Mouse (Mus musculus) kidney, postnatal 0 days (tissue): ENCODE results near the gene Bdh1. TPM values are rescaled to one million over a fixed set of nuclear protein-coding genes. Genes with fewer than 3 reads are reported as not detected.

ENCODE experiments used
- ATAC-seq: fragments of 200-750 bp; cut with Nextera tagmentation; replicated peaks from 2 replicates; pipeline ENCODE4 v1.8.0; 2017; ENCODE audit warnings: low read depth, moderate number of reproducible peaks, moderate TSS enrichment, moderate library complexity; ENCODE audit not compliant: low FRiP score
- DNase-seq: peaks from one replicate; pipeline ENCODE4 v3.0.0-alpha.2; 2016; ENCODE audit warnings: low spot score
- H3K27ac ChIP-seq: fragments of 300-500 bp; sonication (generic); 2 replicates; pipeline ENCODE4 v1.5.1; 2014; ENCODE audit warnings: mild to moderate bottlenecking
- H3K27me3 ChIP-seq: fragments of 300-500 bp; sonication (generic); 2 replicates; pipeline ENCODE4 v1.6.1; 2014; ENCODE audit warnings: low read length, mixed read lengths; ENCODE audit not compliant: insufficient read depth
- H3K36me3 ChIP-seq: fragments of 300-500 bp; sonication (generic); 2 replicates; pipeline ENCODE4 v1.6.1; 2014; ENCODE audit warnings: low read length, mixed read lengths; ENCODE audit not compliant: insufficient read depth
- H3K4me1 ChIP-seq: fragments of 300-500 bp; sonication (generic); replicated peaks from 2 replicates; pipeline ENCODE4 v1.6.1; 2014; ENCODE audit warnings: antibody characterized with exemption, low read length, mixed read lengths; ENCODE audit not compliant: insufficient read depth
- H3K4me2 ChIP-seq: fragments of 300-500 bp; sonication (generic); 2 replicates; pipeline ENCODE4 v1.6.1; 2014; ENCODE audit warnings: mild to moderate bottlenecking, low read length, moderate library complexity, mixed read lengths
- H3K4me3 ChIP-seq: fragments of 300-500 bp; sonication (generic); replicated peaks from 2 replicates; pipeline ENCODE4 v1.5.1; 2014; ENCODE audit warnings: low read depth, low read length
- H3K9ac ChIP-seq: fragments of 300-500 bp; sonication (generic); 2 replicates; pipeline ENCODE4 v1.6.1; 2014; ENCODE audit warnings: low read depth, low read length
- H3K9me3 ChIP-seq: fragments of 300-500 bp; sonication (generic); replicated peaks from 2 replicates; pipeline ENCODE4 v1.6.1; 2016; ENCODE audit warnings: low read length, inconsistent platforms, mixed read lengths
- CTCF ChIP-seq: IDR thresholded peaks from 2 replicates; pipeline ENCODE4 v1.5.1; 2016; ENCODE audit warnings: antibody characterized with exemption, low read depth, mild to moderate bottlenecking, moderate library complexity
- WGBS: fragments of 180-500 bp; shearing (Covaris S2); extraction: QIAGEN DNeasy Blood & Tissue Kit; methylation state at CpG from one replicate; pipeline ENCODE4 v1.1.7; 2014; 5-methylcytosine and 5-hydroxymethylcytosine counted together
- polyA plus RNA-seq: library from polyadenylated mRNA; unstranded; fragments of >200 nt; fragmentation: Nextera tagmentation; extraction: Ambion mirVana; gene quantifications from 2 replicates; pipeline ENCODE4 v1.2.1, GENCODE M21; 2015

Gene Bdh1
- polyA plus RNA-seq, 1 experiment from 2014 or later, result 88.8 TPM

GRCm38 (mm10) chr16:31507794-31508526, 85.9 kb downstream of the Bdh1 start:
- Histone ChIP-seq H3K9ac (no peak overlapping the region), H3K36me3 (no peaks in the 10 kb centered on the region), H3K9me3 (no peaks in the 10 kb centered on the region), H3K4me1 (0 out of 2 replicates have a peak, but pooled peaks cover 14% of the 10 kb centered on the region), H3K4me2 (no peak overlapping the region; the same call in 1 of the 2 replicates), H3K27ac (peak overlapping the region; percentile 86; the same call in 1 of the 2 replicates), H3K27me3 (no peaks in the 10 kb centered on the region), H3K4me3 (no peak overlapping the region)
- no peak for TF ChIP-seq CTCF
- DNase-seq (peak; percentile 53), ATAC-seq (peak; percentile 30; the same call in 1 of the 2 replicates)
- 37% methylated on average over 14 of the region's 14 CpGs for WGBS

Other genes starting within 250 kb of the Bdh1 start
- gene Acap2, start 221.0 kb upstream of the Bdh1 start, polyA plus RNA-seq, result 12.6 and 12.9 TPM in 2 replicates
- 112 and 118 TPM in 2 replicates for gene Ppp1r2, start 147.0 kb upstream of the Bdh1 start, polyA plus RNA-seq
- gene Apod, start 107.5 kb upstream of the Bdh1 start, polyA plus RNA-seq, result 0.64 and 1.9 TPM in 2 replicates
- 19.3 and 20.0 TPM in 2 replicates for gene Dlg1, start 241.2 kb downstream of the Bdh1 start, polyA plus RNA-seq